Mouse (Mus musculus) kidney, adult 2 months (tissue): ENCODE data around the gene Zfp658.

Experiments used
- CTCF ChIP-seq: fragments of 200-500 bp; conservative IDR thresholded peaks from 2 replicates; pipeline ENCODE4 v1.5.1; 2011; ENCODE audit warnings: low read depth, mild to moderate bottlenecking, control low read depth, low read length, moderate library complexity, mixed read lengths; ENCODE audit not compliant: insufficient read depth, insufficient read length
- POLR2A ChIP-seq: fragments of 200-500 bp; IDR thresholded peaks from one replicate; pipeline ENCODE4 v1.6.1; 2011; ENCODE audit warnings: low read depth, low read length, control low read depth

DNA sequence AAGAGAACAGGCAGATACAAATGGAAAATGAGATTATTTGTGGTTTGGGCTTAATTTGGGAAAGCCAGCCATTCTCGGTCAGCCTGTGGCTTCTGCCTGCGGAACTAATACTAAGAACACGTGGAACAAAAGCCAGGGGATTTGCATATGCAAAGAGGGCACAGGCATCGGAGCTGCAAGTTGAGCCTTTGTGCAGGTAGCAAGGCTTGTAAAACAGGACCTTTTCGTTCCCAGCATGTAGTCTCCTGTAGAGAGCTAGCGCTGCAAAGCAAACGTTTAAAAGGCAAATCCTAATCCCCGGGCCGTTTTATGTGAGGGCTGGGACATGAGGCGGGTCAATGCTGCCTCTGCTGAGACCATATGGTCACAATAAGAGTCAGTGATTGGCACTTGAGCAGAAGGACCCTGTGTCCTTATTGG, 605 bp downstream of the Zfp658 start:
- no peak for TF ChIP-seq POLR2A
- no peak for TF ChIP-seq CTCF
